Mouse (Mus musculus): ENCODE measurements around the gene Cdc37. TPM values are rescaled to one million over a fixed set of nuclear protein-coding genes. Genes with fewer than 3 reads are reported as not detected.

Gene Cdc37
- polyA plus RNA-seq, 1 experiment from 2014 or later = 217 TPM

GRCm38 (mm10) chr9:21104814-21105213 is 45.0 kb downstream of the Cdc37 start:
- WGBS = 90% methylated on average over 6 of the region's 6 CpGs
- Histone ChIP-seq H3K4me2 (replicated peaks) (no peak overlapping the region), H3K36me3 (no peaks in the 10 kb centered on the region), H3K27me3 (no peaks in the 10 kb centered on the region), H3K4me1 (no peaks in the 10 kb centered on the region), H3K27ac (replicated peaks) (no peak overlapping the region), H3K9ac (replicated peaks) (no peak overlapping the region), H3K4me3 (no peak overlapping the region), H3K9me3 (no peaks in the 10 kb centered on the region)
- ATAC-seq (replicated peaks) = no peak

- Histone ChIP-seq H3K4me2 (replicated peaks) (no peak overlapping the region), H3K36me3 (no peaks in the 10 kb centered on the region), H3K4me3 (no peak overlapping the region), H3K4me1 (no peaks in the 10 kb centered on the region), H3K27ac (replicated peaks) (no peak overlapping the region), H3K9ac (replicated peaks) (no peak overlapping the region), H3K9me3 (no peaks in the 10 kb centered on the region), H3K27me3 (no peaks in the 10 kb centered on the region)
- ATAC-seq (replicated peaks) = no peak
- WGBS = 84% methylated on average over 2 of the region's 2 CpGs
These were observed 47.7 kb downstream of the Cdc37 start for GRCm38 (mm10) chr9:21102076-21102475.

GRCm38 (mm10) chr9:21100447-21101161 is 49.2 kb downstream of the Cdc37 start:
- H3K4me1 ChIP-seq = no peaks in the 10 kb centered on the region
- 53% methylated on average over 15 of the region's 15 CpGs for WGBS
- no peak overlapping the region for H3K9ac ChIP-seq (replicated peaks)
- no peak overlapping the region for H3K4me3 ChIP-seq
- ATAC-seq (replicated peaks) = no peak
- no peak overlapping the region for H3K4me2 ChIP-seq (replicated peaks)
- no peaks in the 10 kb centered on the region for H3K27me3 ChIP-seq
- H3K27ac ChIP-seq (replicated peaks) = no peak overlapping the region
- H3K36me3 ChIP-seq = no peaks in the 10 kb centered on the region
- no peaks in the 10 kb centered on the region for H3K9me3 ChIP-seq

- H3K4me2 ChIP-seq (replicated peaks) = no peak overlapping the region
- no peak overlapping the region for H3K9ac ChIP-seq (replicated peaks)
- H3K4me3 ChIP-seq = no peak overlapping the region
- H3K9me3 ChIP-seq = no peaks in the 10 kb centered on the region
- H3K27ac ChIP-seq (replicated peaks) = no peak overlapping the region
- no peaks in the 10 kb centered on the region for H3K27me3 ChIP-seq
- no peak for ATAC-seq (replicated peaks)
- WGBS = 90% methylated on average over 8 of the region's 8 CpGs
- no peaks in the 10 kb centered on the region for H3K4me1 ChIP-seq
- H3K36me3 ChIP-seq = no peaks in the 10 kb centered on the region
These were observed 52.0 kb downstream of the Cdc37 start for GRCm38 (mm10) chr9:21097793-21098192.

- 58% methylated on average over 4 of the region's 4 CpGs for WGBS
- H3K9ac ChIP-seq (replicated peaks) = no peak overlapping the region
These were observed 53.8 kb downstream of the Cdc37 start for GRCm38 (mm10) chr9:21095958-21096357.

GRCm38 (mm10) chr9:21093423-21093822 is 56.4 kb downstream of the Cdc37 start:
- Histone ChIP-seq H3K27me3 (no peaks in the 10 kb centered on the region), H3K9ac (replicated peaks) (no peak overlapping the region), H3K36me3 (peaks cover 9% of the 10 kb centered on the region), H3K9me3 (no peaks in the 10 kb centered on the region), H3K4me2 (replicated peaks) (no peak overlapping the region), H3K4me1 (peaks cover 24% of the 10 kb centered on the region), H3K4me3 (no peak overlapping the region), H3K27ac (replicated peaks) (no peak overlapping the region)
- ATAC-seq (replicated peaks) = no peak
- 97% methylated on average over 9 of the region's 9 CpGs for WGBS

More at GRCm38 (mm10) chr9:21095958-21096357, 53.8 kb downstream of the Cdc37 start:
- Histone ChIP-seq H3K4me2 (replicated peaks) (no peak overlapping the region), H3K4me1 (peaks cover 8% of the 10 kb centered on the region), H3K27me3 (no peaks in the 10 kb centered on the region), H3K27ac (replicated peaks) (no peak overlapping the region), H3K36me3 (no peaks in the 10 kb centered on the region), H3K9me3 (no peaks in the 10 kb centered on the region), H3K4me3 (no peak overlapping the region)
- no peak for ATAC-seq (replicated peaks)

- Histone ChIP-seq H3K9ac (replicated peaks) (peak within 1 kb of the TSS; percentile 78), H3K27ac (replicated peaks) (peak within 1 kb of the TSS; percentile 94), H3K4me3 (peak within 1 kb of the TSS; percentile 92), H3K4me2 (replicated peaks) (peak within 1 kb of the TSS; percentile 73), H3K9me3 (no peaks in the 10 kb centered on the region), H3K4me1 (peaks cover 24% of the 10 kb centered on the region), H3K27me3 (no peaks in the 10 kb centered on the region), H3K36me3 (peaks cover 23% of the 10 kb centered on the region)
- peak; percentile 100 for ATAC-seq (replicated peaks)
- under 1% methylated on average over 54 of the region's 54 CpGs for WGBS
These were observed 58.0 kb downstream of the Cdc37 start, which contains the start of the genes Gm38431 and Raver1 for GRCm38 (mm10) chr9:21091707-21092320. Gene Gm38431 (minus strand): TSS chr9:21091997. Gene Raver1 (minus strand): TSS chr9:21092008.

- Histone ChIP-seq H3K4me2 (replicated peaks) (peak overlapping the region; percentile 73), H3K27ac (replicated peaks) (peak overlapping the region; percentile 94), H3K9ac (replicated peaks) (peak overlapping the region; percentile 78), H3K9me3 (no peaks in the 10 kb centered on the region), H3K4me3 (peak overlapping the region; percentile 92), H3K4me1 (peaks cover 24% of the 10 kb centered on the region), H3K36me3 (peaks cover 29% of the 10 kb centered on the region), H3K27me3 (no peaks in the 10 kb centered on the region)
- WGBS = 4% methylated on average over 24 of the region's 24 CpGs
- no peak for ATAC-seq (replicated peaks)
These were observed 58.6 kb downstream of the Cdc37 start for GRCm38 (mm10) chr9:21090972-21091706.

GRCm38 (mm10) chr9:21090537-21090936 is 59.2 kb downstream of the Cdc37 start:
- peaks cover 24% of the 10 kb centered on the region for H3K4me1 ChIP-seq
- WGBS = 97% methylated on average over 1 of the region's 1 CpGs

GRCm38 (mm10) chr9:21083324-21083723 is 66.5 kb downstream of the Cdc37 start:
- Histone ChIP-seq H3K4me1 (0 out of 2 replicates have a peak, but pooled peaks cover 2% of the 10 kb centered on the region), H3K27me3 (no peaks in the 10 kb centered on the region), H3K27ac (replicated peaks) (no peak overlapping the region), H3K36me3 (peaks cover 87% of the 10 kb centered on the region), H3K9ac (replicated peaks) (no peak overlapping the region), H3K9me3 (no peaks in the 10 kb centered on the region), H3K4me2 (replicated peaks) (no peak overlapping the region), H3K4me3 (no peak overlapping the region)
- 80% methylated on average over 3 of the region's 3 CpGs for WGBS
- no peak for ATAC-seq (replicated peaks)

More at GRCm38 (mm10) chr9:21090537-21090936, 59.2 kb downstream of the Cdc37 start:
- Histone ChIP-seq H3K4me2 (replicated peaks) (peak overlapping the region; percentile 73), H3K9me3 (no peaks in the 10 kb centered on the region), H3K27ac (replicated peaks) (no peak overlapping the region), H3K4me3 (peak overlapping the region; percentile 92), H3K9ac (replicated peaks) (peak overlapping the region; percentile 78; the same call in 1 of the 2 replicates), H3K36me3 (peaks cover 35% of the 10 kb centered on the region), H3K27me3 (no peaks in the 10 kb centered on the region)
- no peak for ATAC-seq (replicated peaks)
